Mouse (Mus musculus) limb, embryonic 11.5 days (tissue): ENCODE measurements around the gene Gdpd1. TPM values are rescaled to one million over a fixed set of nuclear protein-coding genes. Genes with fewer than 3 reads are reported as not detected.

Experiments
- ATAC-seq: fragments of 200-750 bp; cut with Nextera tagmentation; 2 replicates; pipeline ENCODE4 v1.8.0; 2017; ENCODE audit warnings: low read depth; ENCODE audit not compliant: insufficient number of reproducible peaks, low FRiP score, low TSS enrichment
- DNase-seq: peaks from one replicate; pipeline ENCODE4 v3.0.0-alpha.2; 2015; ENCODE audit warnings: low spot score
- H3K27ac ChIP-seq: fragments of 300-500 bp; sonication (generic); replicated peaks from 2 replicates; pipeline ENCODE4 v1.5.1; 2014; ENCODE audit warnings: low read depth, mild to moderate bottlenecking, low read length
- H3K27me3 ChIP-seq: fragments of 300-500 bp; sonication (generic); 2 replicates; pipeline ENCODE4 v1.6.1; 2014; ENCODE audit warnings: mild to moderate bottlenecking, low read length, mixed read lengths; ENCODE audit not compliant: control insufficient read depth, insufficient read depth
- H3K36me3 ChIP-seq: fragments of 300-500 bp; sonication (generic); 2 replicates; pipeline ENCODE4 v1.6.1; 2014; ENCODE audit warnings: mild to moderate bottlenecking, low read length, moderate library complexity, mixed read lengths; ENCODE audit not compliant: control insufficient read depth, insufficient read depth
- H3K4me1 ChIP-seq: fragments of 300-500 bp; sonication (generic); 2 replicates; pipeline ENCODE4 v1.6.1; 2014; ENCODE audit warnings: low read length, mixed read lengths; ENCODE audit not compliant: control insufficient read depth, insufficient read depth
- H3K4me2 ChIP-seq: fragments of 300-500 bp; sonication (generic); 2 replicates; pipeline ENCODE4 v1.6.1; 2014; ENCODE audit warnings: low read depth, mild to moderate bottlenecking, moderate library complexity; ENCODE audit not compliant: severe bottlenecking
- H3K4me3 ChIP-seq: fragments of 300-500 bp; sonication (generic); 2 replicates; pipeline ENCODE4 v1.5.1; 2014; ENCODE audit warnings: low read depth, low read length
- H3K9ac ChIP-seq: fragments of 300-500 bp; sonication (generic); 2 replicates; pipeline ENCODE4 v1.6.1; 2014; ENCODE audit warnings: mild to moderate bottlenecking, low read length
- H3K9me3 ChIP-seq: fragments of 300-500 bp; sonication (generic); 2 replicates; pipeline ENCODE4 v1.6.1; 2016; ENCODE audit warnings: low read length; ENCODE audit not compliant: control insufficient read depth
- WGBS: fragments of 180-500 bp; shearing (Covaris S2); extraction: QIAGEN DNeasy Blood & Tissue Kit; methylation state at CpG from one replicate; pipeline ENCODE4 v1.1.7; 2014; 5-methylcytosine and 5-hydroxymethylcytosine counted together
- polyA plus RNA-seq: library from polyadenylated mRNA; unstranded; fragments of >200 nt; fragmentation: Nextera tagmentation; extraction: Ambion mirVana; gene quantifications from 2 replicates; pipeline ENCODE4 v1.2.1, GENCODE M21; 2014

Gdpd1 gene
- polyA plus RNA-seq, 1 experiment from 2014 or later = 27.1 TPM

DNA sequence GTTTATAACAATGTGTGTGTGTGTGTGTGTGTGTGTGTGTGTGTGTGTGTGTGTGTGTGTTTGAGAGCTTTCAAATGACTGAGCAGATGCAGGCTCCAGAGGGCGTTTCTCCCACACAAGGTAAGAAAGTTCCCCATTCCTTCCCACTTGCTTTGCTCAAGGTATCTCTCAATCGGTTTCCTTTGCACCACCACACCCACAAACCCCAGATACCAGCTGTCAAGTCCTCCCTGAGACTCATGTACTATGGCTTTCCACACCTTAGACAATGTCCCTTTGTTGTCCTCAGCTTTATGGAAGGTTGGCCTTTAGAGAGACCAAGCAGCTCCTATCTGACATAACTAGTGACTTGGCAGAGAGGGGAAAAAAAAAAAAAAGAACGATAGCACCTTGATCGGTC, 51.1 kb downstream of the Gdpd1 start:
- ATAC-seq = no peak
- Histone ChIP-seq H3K9me3 (no peaks in the 10 kb centered on the region), H3K36me3 (no peaks in the 10 kb centered on the region), H3K4me1 (no peaks in the 10 kb centered on the region), H3K27ac (no peak overlapping the region), H3K4me2 (no peak overlapping the region), H3K9ac (no peak overlapping the region), H3K27me3 (no peaks in the 10 kb centered on the region), H3K4me3 (no peak overlapping the region)
- 75% methylated on average over 4 of the region's 4 CpGs for WGBS
- no peak for DNase-seq

DNA sequence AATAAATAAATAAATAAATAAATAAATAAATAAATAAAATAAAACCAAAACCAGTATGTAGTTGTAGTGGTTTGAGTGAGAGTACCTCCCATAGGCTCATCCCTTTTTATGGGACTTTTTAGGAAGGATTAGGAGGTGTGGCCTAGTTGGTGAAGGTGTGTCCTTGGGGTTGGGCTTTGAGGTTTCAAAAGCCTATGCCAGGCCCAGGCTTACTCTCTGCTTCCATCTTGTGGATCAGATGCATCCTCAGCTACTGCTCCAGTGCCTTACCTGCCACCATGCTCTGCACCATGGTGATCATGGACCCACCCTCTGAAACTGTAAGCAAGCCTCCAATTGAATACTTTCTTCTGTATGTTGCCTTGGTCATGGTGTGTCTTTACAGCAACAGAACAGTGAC, 52.3 kb downstream of the Gdpd1 start:
- H3K36me3 ChIP-seq = no peaks in the 10 kb centered on the region
- H3K27ac ChIP-seq = no peak overlapping the region
- no peak for ATAC-seq
- no peaks in the 10 kb centered on the region for H3K27me3 ChIP-seq
- no peaks in the 10 kb centered on the region for H3K9me3 ChIP-seq
- no peak overlapping the region for H3K9ac ChIP-seq
- no peaks in the 10 kb centered on the region for H3K4me1 ChIP-seq
- no peak overlapping the region for H3K4me2 ChIP-seq
- DNase-seq = no peak
- no peak overlapping the region for H3K4me3 ChIP-seq

DNA sequence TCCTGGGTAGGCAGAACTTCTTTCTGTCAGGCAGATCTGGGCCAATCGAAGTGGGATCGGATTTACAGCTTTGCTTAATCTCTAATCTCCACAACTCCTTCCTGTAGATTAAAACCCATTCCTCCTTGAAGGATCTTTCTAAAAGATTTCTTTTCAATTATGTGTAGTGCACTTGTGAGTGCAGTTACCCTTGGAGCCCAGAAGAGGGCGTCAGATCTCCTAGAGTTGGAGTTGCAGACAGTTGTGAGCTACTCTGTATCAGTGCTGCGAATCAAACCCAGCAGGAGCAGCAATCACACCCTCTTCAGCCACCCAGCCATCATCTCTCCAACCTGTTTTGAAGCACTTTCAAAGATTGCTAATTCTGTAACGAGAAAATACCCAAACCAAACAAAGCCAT, 53.4 kb downstream of the Gdpd1 start:
- H3K36me3 ChIP-seq = no peaks in the 10 kb centered on the region
- DNase-seq = no peak
- H3K27me3 ChIP-seq = no peaks in the 10 kb centered on the region
- H3K4me3 ChIP-seq = no peak overlapping the region
- H3K9ac ChIP-seq = no peak overlapping the region
- H3K27ac ChIP-seq = no peak overlapping the region
- H3K9me3 ChIP-seq = no peaks in the 10 kb centered on the region
- H3K4me2 ChIP-seq = no peak overlapping the region
- H3K4me1 ChIP-seq = no peaks in the 10 kb centered on the region
- WGBS = 82% methylated on average over 5 of the region's 5 CpGs
- ATAC-seq = no peak

DNA sequence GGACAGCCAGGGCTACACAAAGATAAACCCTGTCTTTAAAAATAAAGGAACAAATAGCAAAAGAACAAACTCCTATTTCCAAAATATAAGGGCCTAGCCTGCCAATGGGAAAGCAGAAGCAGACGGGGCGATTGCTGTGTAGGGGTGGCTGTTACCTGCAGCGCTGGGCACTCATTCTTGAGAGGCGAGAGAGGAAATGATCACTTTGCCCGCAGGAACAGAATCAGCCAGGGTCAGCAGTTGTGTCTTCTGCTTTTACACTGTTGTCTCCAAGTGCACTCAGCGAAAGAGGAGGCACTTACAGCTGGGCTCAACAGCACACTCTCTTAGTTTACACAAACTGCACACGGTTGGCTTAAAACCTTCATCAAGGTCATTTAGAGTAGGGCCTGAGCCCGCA, 54.4 kb downstream of the Gdpd1 start:
- no peaks in the 10 kb centered on the region for H3K36me3 ChIP-seq
- no peaks in the 10 kb centered on the region for H3K9me3 ChIP-seq
- no peak overlapping the region for H3K4me3 ChIP-seq
- no peak for ATAC-seq
- no peak overlapping the region for H3K9ac ChIP-seq
- no peak for DNase-seq
- WGBS = 87% methylated on average over 8 of the region's 8 CpGs
- H3K27ac ChIP-seq = no peak overlapping the region
- no peaks in the 10 kb centered on the region for H3K27me3 ChIP-seq
- H3K4me2 ChIP-seq = no peak overlapping the region
- no peaks in the 10 kb centered on the region for H3K4me1 ChIP-seq

DNA sequence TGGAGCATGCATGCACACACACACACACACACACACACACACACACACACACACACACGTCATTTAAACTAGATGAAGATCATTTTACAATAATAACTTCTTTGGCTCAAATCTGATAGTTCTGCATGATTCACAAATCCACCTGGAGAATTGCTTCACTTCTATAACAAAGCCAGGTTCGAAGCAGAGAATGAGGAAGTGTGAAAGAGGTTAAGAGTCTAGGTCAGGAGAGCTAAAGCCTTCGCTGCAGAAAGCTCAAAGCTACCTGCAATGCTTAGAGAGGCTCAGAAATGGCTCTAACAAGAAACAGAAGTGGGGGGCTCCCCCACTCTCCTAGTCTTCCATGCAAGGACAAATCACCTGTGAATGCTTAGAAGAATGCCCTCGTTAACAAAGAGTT, 55.8 kb downstream of the Gdpd1 start:
- ATAC-seq = no peak
- DNase-seq = no peak
- 53% methylated on average over 4 of the region's 4 CpGs for WGBS

DNA sequence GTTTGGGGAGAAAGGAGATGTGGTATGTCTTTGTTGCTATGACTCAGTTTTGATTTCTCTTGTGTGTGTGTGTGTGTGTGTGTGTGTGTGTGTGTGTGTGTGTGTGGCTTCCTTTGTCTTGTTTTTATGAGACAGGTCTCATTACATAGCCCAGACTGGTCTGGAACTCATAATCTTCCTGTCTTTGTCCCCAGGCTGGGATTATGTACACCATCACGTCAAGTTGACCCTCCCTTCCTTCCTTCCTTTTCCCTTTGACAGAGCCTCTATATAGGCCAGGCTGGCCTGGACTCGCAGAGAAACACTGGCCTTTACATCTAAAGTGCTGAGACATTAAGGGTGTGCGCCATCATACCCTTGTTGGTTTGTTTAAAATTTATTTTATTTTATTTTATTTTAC, 58.2 kb downstream of the Gdpd1 start:
- DNase-seq = no peak

More for the DNA sequence above, 55.8 kb downstream of the Gdpd1 start:
- H3K9me3 ChIP-seq = no peaks in the 10 kb centered on the region
- no peaks in the 10 kb centered on the region for H3K36me3 ChIP-seq
- no peak overlapping the region for H3K9ac ChIP-seq
- no peaks in the 10 kb centered on the region for H3K27me3 ChIP-seq
- peaks cover 2% of the 10 kb centered on the region for H3K4me1 ChIP-seq
- no peak overlapping the region for H3K4me3 ChIP-seq
- no peak overlapping the region for H3K4me2 ChIP-seq
- H3K27ac ChIP-seq = no peak overlapping the region

DNA sequence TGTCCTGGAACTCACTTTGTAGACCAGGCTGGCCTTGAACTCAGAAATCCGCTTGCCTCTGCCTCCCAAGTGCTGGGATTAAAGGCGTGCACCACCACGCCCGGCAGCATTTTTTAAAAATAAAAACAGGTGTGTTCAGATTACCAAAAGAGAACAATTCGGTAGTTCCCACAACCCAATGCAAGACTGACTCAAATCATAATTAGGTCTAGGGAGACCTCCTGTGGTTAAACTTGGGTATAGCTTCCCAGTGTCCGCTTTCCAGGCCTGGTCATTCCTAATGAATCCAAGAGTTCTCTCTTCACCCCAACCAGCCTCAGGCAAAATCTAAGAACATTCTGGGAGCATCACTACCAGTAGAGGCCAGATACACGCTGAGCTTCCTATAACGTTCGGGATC, 63.4 kb downstream of the Gdpd1 start:
- Histone ChIP-seq H3K36me3 (no peaks in the 10 kb centered on the region), H3K4me2 (no peak overlapping the region), H3K27ac (no peak overlapping the region), H3K9me3 (no peaks in the 10 kb centered on the region), H3K4me3 (no peak overlapping the region), H3K9ac (no peak overlapping the region), H3K4me1 (peaks cover 2% of the 10 kb centered on the region), H3K27me3 (no peaks in the 10 kb centered on the region)
- 31% methylated on average over 9 of the region's 9 CpGs for WGBS
- DNase-seq (peak; percentile 72), ATAC-seq (0 out of 2 replicates have a peak, but pooled peaks have one; percentile 62)

More for the DNA sequence above, 58.2 kb downstream of the Gdpd1 start:
- Histone ChIP-seq H3K9me3 (no peaks in the 10 kb centered on the region), H3K4me3 (no peak overlapping the region), H3K4me1 (peaks cover 2% of the 10 kb centered on the region), H3K9ac (no peak overlapping the region), H3K27ac (no peak overlapping the region), H3K36me3 (no peaks in the 10 kb centered on the region), H3K27me3 (no peaks in the 10 kb centered on the region), H3K4me2 (no peak overlapping the region)
- WGBS = 55% methylated on average over 3 of the region's 3 CpGs
- no peak for ATAC-seq

DNA sequence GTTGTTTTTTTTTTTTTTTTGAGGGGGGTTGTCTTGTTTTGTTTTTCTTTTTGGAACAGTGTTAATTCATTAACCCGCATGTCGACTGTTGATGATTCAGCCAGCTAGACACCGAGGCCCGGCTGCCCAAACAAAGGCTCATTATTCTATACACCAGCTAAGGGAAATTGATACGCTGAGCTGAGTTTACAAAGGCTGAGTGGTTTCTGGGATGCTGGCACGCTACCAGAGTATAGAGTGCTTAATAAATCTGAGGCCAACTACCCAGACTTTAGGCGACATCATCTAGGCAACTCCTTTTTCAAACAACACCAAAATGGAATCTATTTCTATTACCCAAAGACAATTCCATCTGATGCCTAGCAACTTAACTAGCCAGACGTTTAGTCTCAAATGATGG, 66.5 kb downstream of the Gdpd1 start:
- no peaks in the 10 kb centered on the region for H3K4me1 ChIP-seq
- H3K4me2 ChIP-seq = no peak overlapping the region
- no peaks in the 10 kb centered on the region for H3K27me3 ChIP-seq
- no peaks in the 10 kb centered on the region for H3K9me3 ChIP-seq
- no peak overlapping the region for H3K27ac ChIP-seq
- no peak overlapping the region for H3K9ac ChIP-seq
- H3K4me3 ChIP-seq = no peak overlapping the region
- H3K36me3 ChIP-seq = no peaks in the 10 kb centered on the region
- DNase-seq = no peak
- WGBS = 67% methylated on average over 8 of the region's 8 CpGs
- ATAC-seq = no peak

DNA sequence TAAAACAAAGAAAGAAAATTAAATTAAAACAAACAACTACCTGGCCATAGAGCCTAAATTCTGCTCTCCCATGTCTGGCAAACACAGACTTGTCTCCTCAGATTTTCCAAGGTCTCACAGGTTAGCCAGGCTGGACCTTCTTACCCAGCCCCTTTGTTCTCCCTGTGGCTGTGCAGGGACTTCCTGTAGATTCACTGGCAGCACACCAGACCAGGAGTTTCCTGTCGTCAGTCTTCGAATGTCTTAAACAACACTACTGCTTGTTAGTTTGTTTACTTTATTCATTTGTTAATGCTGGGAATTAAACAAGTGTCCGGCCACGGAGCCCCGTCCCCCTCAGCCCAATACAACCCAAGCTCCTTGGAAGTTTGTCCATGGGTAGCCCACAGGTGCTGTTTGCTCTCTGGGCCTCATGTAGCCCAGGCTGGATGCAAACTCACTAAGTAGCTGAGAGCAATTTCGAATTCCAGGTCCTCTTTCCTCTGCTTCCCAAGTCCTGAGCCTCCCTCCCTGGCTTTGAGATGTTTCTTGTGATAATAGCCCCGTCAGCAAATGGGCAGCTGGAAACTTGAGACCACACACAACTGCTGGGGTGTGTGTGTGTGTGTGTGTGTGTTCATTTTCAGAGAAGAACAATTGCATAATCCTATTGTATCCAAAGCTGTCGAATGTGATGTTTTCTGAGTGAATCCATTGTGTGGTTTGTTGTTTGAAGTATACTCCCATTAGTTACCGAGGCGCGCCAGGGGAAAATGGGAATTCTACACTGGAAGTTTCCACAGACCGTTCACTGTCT, 68.7 kb downstream of the Gdpd1 start:
- WGBS = 66% methylated on average over 12 of the region's 12 CpGs
- Histone ChIP-seq H3K4me2 (no peak overlapping the region), H3K9me3 (no peaks in the 10 kb centered on the region), H3K4me3 (no peak overlapping the region), H3K9ac (no peak overlapping the region), H3K4me1 (no peaks in the 10 kb centered on the region), H3K27me3 (no peaks in the 10 kb centered on the region), H3K27ac (no peak overlapping the region), H3K36me3 (no peaks in the 10 kb centered on the region)
- DNase-seq = no peak
- ATAC-seq = no peak
